Mouse (Mus musculus): Measurements from ENCODE around the gene 4930523C07Rik.

Gene 4930523C07Rik

GRCm38 (mm10) chr1:160099659-160100302 is 55.6 kb downstream of the 4930523C07Rik start:
- no peak for DNase-seq (ENCODE audit: low spot score in 2 of 2)

GRCm38 (mm10) chr1:160100996-160101395 is 56.8 kb downstream of the 4930523C07Rik start:
- no peak for DNase-seq (ENCODE audit: low spot score in 2 of 2)

DNA sequence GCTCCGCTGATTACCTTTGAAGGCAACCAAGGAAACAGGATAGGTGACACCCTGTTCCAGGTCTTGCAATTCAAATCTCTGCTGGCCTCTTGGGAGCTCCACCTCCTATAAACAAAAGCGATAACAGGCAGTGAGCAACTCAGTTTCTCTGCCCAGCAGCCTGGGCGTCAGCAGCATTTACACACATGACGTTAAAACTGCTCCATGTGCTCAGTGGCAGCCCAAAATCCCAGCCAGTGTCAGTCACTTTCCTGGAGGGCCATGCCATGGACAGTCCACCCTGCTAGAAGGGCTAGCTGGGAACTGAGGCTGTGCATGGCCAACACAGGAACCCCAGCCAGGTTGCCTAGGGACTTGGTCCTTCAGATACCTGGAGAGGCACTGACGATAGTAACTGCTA is 61.2 kb downstream of the 4930523C07Rik start:
- DNase-seq (ENCODE audit: low spot score in 2 of 2): no peak

- no peak for DNase-seq (ENCODE audit: low spot score in 2 of 2)
Observed at GRCm38 (mm10) chr1:160108604-160109003, 64.4 kb downstream of the 4930523C07Rik start.

DNA sequence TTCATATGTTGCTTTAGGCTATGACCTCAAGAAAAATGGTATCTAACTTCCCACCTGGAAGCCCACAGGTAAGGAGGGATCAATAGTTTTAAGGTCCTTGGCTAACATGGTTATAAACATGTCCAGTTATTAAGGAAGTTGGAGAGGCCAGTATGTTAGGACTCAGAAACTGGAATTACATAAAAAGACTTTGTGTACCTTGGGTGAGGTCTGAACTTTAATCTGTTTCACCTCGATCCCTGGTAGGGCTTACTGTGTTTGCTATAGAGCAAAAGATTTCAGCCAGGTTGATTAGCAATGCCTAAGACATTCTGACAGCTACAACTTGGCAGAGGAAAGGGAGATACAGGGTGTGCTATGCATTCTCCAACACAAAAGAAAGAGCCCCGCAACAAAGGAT is 79.8 kb downstream of the 4930523C07Rik start:
- no peak for DNase-seq (ENCODE audit: low spot score in 2 of 2)
